Mouse (Mus musculus) embryonic facial prominence, embryonic 12.5 days (tissue): Measurements from ENCODE around the gene Nosip. TPM values are rescaled to one million over a fixed set of nuclear protein-coding genes. Genes with fewer than 3 reads are reported as not detected.
"Not testable (repeated sequence)": the region's sequence is repeated elsewhere in the genome, so short reads cannot be mapped to it uniquely, and the experiment has no call there.

Experiments
- ATAC-seq: fragments of 200-750 bp; cut with Nextera tagmentation; 2 replicates; pipeline ENCODE4 v1.8.0; 2017; ENCODE audit not compliant: insufficient number of reproducible peaks, insufficient read depth, low FRiP score, low TSS enrichment
- H3K27ac ChIP-seq: fragments of 300-500 bp; sonication (generic); 2 replicates; pipeline ENCODE4 v1.5.1; 2016; ENCODE audit warnings: mild to moderate bottlenecking
- H3K27me3 ChIP-seq: fragments of 300-500 bp; sonication (generic); 2 replicates; pipeline ENCODE4 v1.6.1; 2016; ENCODE audit warnings: mild to moderate bottlenecking, moderate library complexity
- H3K36me3 ChIP-seq: fragments of 300-500 bp; sonication (generic); 2 replicates; pipeline ENCODE4 v1.6.1; 2016; ENCODE audit warnings: mild to moderate bottlenecking
- H3K4me1 ChIP-seq: fragments of 300-500 bp; sonication (generic); 2 replicates; pipeline ENCODE4 v1.6.1; 2016
- H3K4me2 ChIP-seq: fragments of 300-500 bp; sonication (generic); replicated peaks from 2 replicates; pipeline ENCODE4 v1.6.1; 2016; ENCODE audit warnings: mild to moderate bottlenecking, moderate library complexity
- H3K4me3 ChIP-seq: fragments of 300-500 bp; sonication (generic); 2 replicates; pipeline ENCODE4 v1.5.1; 2016; ENCODE audit warnings: mild to moderate bottlenecking
- H3K9ac ChIP-seq: fragments of 300-500 bp; sonication (generic); 2 replicates; pipeline ENCODE4 v1.6.1; 2016; ENCODE audit warnings: mild to moderate bottlenecking, moderate library complexity
- H3K9me3 ChIP-seq: fragments of 300-500 bp; sonication (generic); 2 replicates; pipeline ENCODE4 v1.6.1; 2016; ENCODE audit warnings: mild to moderate bottlenecking, moderate library complexity
- WGBS: fragments of 180-500 bp; shearing (Covaris S2); methylation state at CpG from one replicate; pipeline ENCODE4 v1.1.7; 2016; 5-methylcytosine and 5-hydroxymethylcytosine counted together
- polyA plus RNA-seq: library from polyadenylated mRNA; unstranded; fragments of >200 nt; fragmentation: Nextera tagmentation; extraction: Ambion mirVana; gene quantifications from 2 replicates; pipeline ENCODE4 v1.2.1, GENCODE M21; 2016

Gene Nosip
- polyA plus RNA-seq, 1 experiment from 2014 or later: 63.0 TPM

DNA sequence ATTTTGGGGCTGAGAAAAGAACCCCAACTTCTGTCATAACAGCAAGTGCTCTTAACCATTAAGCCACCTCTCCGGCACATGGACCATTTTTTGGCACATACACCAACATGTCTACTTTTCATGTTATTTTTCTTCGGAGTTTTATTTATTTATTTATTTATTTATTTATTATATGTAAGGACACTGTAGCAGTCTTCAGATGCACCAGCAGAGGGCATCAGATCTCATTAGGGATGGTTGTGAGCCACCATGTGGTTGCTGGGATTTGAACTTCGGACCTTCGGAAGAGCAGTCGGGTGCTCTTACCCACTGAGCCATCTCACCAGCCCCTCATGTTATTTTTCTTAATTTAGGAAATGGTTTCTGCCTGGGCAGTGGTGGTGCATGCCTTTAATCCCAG is 38.5 kb upstream of the Nosip start:
- not testable (repeated sequence) for H3K27ac ChIP-seq, H3K9me3 ChIP-seq, ATAC-seq, H3K9ac ChIP-seq, H3K4me2 ChIP-seq, H3K4me1 ChIP-seq, H3K4me3 ChIP-seq, H3K27me3 ChIP-seq
- peaks cover 23% of the 10 kb centered on the region for H3K36me3 ChIP-seq
- WGBS: 84% methylated on average over 5 of the region's 5 CpGs

- Histone ChIP-seq H3K4me3 (no peak overlapping the region), H3K27ac (0 out of 2 replicates have a peak overlapping the region, but pooled peaks have one; percentile 61), H3K27me3 (peaks cover 2% of the 10 kb centered on the region; the same call in 1 of the 2 replicates), H3K4me2 (no peak overlapping the region), H3K9me3 (no peaks in the 10 kb centered on the region), H3K36me3 (peaks cover 31% of the 10 kb centered on the region), H3K9ac (no peak overlapping the region), H3K4me1 (no peaks in the 10 kb centered on the region)
- WGBS: 88% methylated on average over 15 of the region's 15 CpGs
- no peak for ATAC-seq
Observed at GRCm38 (mm10) chr7:45024281-45025248, 37.7 kb upstream of the Nosip start.

DNA sequence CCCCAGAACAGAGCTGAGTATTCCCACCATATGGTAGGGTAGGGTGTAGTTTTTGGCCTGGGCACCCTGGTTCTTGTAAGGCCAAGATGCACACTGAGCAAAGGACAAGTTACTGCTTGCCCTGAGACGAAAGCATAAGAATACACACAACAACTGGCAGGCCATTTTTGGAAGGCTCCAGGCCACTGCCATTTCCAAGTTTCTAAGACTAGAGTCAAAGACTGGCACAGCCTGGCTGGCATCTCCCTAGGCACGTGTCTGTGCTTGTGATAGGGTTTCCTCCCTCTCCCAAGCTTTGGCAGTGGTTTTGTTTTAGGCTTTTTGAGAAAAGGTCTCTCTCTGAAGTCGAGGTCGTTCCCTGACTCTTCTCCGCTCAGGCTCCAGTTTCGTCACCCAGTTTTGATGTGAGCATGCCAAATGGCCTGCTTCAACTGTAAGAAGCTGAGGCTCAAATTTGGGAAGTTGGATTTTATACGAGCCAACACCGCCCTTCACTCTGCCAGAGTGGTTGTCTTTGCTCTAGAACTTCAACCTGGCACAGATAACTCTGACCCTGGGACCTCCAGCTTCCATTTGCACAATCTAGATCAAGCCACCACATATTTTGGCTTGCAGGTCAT is 36.5 kb upstream of the Nosip start:
- Histone ChIP-seq H3K9me3 (no peaks in the 10 kb centered on the region), H3K27ac (peak overlapping the region; percentile 61; the same call in 1 of the 2 replicates), H3K9ac (no peak overlapping the region), H3K4me3 (no peak overlapping the region), H3K36me3 (peaks cover 43% of the 10 kb centered on the region), H3K4me1 (no peaks in the 10 kb centered on the region), H3K4me2 (no peak overlapping the region), H3K27me3 (no peaks in the 10 kb centered on the region; the same call in 1 of the 2 replicates)
- WGBS: 71% methylated on average over 8 of the region's 8 CpGs
- no peak for ATAC-seq

DNA sequence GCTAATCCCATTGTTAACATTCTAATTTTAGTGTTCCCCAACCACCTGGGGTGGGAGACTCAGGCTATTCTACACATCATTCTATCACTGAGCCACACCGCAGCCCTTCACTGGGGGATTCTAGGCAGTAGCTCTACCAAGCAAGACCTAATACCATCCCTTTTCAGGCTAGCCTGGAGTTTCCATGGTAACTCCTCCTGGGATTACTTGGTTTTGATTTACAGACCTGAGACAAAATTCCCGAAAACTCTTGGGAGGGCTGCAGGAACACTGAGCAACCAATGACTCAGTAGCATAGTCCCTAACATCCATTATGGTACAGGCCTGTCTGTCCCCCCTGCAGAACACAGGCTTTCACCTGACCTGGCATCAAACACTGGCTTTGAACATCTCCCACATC is 36.0 kb upstream of the Nosip start:
- WGBS: 44% methylated on average over 2 of the region's 2 CpGs
- no peak for ATAC-seq
- Histone ChIP-seq H3K4me3 (no peak overlapping the region), H3K9ac (no peak overlapping the region), H3K36me3 (peaks cover 48% of the 10 kb centered on the region), H3K4me1 (no peaks in the 10 kb centered on the region), H3K9me3 (no peaks in the 10 kb centered on the region), H3K27me3 (no peaks in the 10 kb centered on the region), H3K27ac (no peak overlapping the region), H3K4me2 (no peak overlapping the region)

DNA sequence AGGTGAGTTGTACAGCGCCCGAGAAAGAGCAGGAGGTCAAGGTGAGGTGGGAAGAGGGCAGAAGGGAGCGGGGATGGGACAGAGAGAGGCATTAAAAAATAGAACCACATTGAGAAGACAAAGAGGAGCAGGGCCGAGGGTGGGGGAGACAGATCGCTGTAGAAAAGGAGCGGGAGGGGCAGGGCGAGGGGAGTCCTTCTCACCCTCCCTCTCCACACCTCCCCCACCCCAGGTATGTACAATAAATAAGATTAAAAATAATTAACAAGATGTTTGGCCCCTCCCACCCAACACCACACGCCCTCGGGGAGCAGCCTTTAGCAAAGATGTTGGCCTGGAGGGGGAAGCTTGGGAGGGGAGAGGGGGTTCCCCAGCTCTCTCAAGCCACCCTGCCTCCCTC is 34.5 kb upstream of the Nosip start:
- Histone ChIP-seq H3K9ac (no peak overlapping the region), H3K27me3 (no peaks in the 10 kb centered on the region), H3K4me3 (no peak overlapping the region), H3K4me1 (no peaks in the 10 kb centered on the region), H3K27ac (no peak overlapping the region), H3K9me3 (no peaks in the 10 kb centered on the region), H3K4me2 (no peak overlapping the region), H3K36me3 (peaks cover 63% of the 10 kb centered on the region)
- 91% methylated on average over 9 of the region's 9 CpGs for WGBS
- no peak for ATAC-seq

DNA sequence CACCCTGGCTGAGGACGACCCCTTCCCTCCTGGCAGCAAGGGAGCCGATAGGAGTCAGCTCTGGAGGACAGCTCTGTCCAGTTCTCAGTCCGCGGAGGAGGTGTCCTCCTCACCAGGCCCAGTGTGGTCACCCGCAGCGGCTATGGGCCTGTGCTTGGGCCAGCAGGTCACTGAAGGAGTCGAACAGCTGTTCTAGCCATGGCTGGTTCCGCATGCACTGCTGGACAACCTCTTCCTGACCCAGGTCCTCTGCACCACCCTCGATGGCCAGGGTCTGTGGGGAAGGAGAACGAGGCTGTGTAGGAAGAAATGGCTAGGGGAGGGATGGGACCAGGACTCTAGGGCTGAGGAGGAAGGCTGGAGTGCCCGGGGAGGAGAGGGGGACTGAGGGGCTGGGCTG is 33.9 kb upstream of the Nosip start:
- no peak for ATAC-seq
- H3K36me3 ChIP-seq: peaks cover 69% of the 10 kb centered on the region
- H3K9me3 ChIP-seq: no peaks in the 10 kb centered on the region
- 90% methylated on average over 11 of the region's 11 CpGs for WGBS
- H3K27me3 ChIP-seq: no peaks in the 10 kb centered on the region
- 0 out of 2 replicates have a peak overlapping the region, but pooled peaks have one; percentile 9 for H3K27ac ChIP-seq
- H3K4me1 ChIP-seq: no peaks in the 10 kb centered on the region
- H3K4me3 ChIP-seq: no peak overlapping the region
- H3K4me2 ChIP-seq: no peak overlapping the region
- H3K9ac ChIP-seq: no peak overlapping the region

DNA sequence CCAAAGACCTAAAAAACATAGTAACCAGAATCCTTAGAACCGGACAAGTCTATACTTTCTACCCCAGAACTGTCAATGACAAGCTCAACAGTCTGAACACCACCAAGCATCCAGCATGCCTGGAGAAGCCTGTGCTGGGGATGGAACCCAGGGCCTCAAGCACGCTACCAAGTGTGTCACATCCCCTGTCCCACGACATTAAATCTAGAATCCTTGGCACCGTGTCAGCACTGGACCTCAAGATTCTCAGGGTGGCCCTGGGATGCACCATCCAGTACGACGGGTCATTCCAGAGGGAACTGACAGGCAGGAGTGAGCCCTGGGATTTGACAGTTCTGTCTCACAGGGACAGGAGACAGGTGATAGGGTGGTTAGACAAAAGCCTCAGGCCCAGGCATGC is 32.2 kb upstream of the Nosip start:
- Histone ChIP-seq H3K27me3 (no peaks in the 10 kb centered on the region), H3K27ac (no peak overlapping the region), H3K9me3 (no peaks in the 10 kb centered on the region), H3K4me3 (no peak overlapping the region), H3K9ac (no peak overlapping the region), H3K36me3 (peaks cover 86% of the 10 kb centered on the region), H3K4me2 (no peak overlapping the region), H3K4me1 (no peaks in the 10 kb centered on the region)
- ATAC-seq: no peak
- WGBS: 95% methylated on average over 6 of the region's 6 CpGs

GRCm38 (mm10) chr7:45030857-45031256 is 31.4 kb upstream of the Nosip start:
- 98% methylated on average over 8 of the region's 8 CpGs for WGBS
- no peaks in the 10 kb centered on the region for H3K4me1 ChIP-seq

GRCm38 (mm10) chr7:45033722-45034359 is 28.4 kb upstream of the Nosip start:
- H3K4me1 ChIP-seq: no peaks in the 10 kb centered on the region
- ATAC-seq: no peak
- no peaks in the 10 kb centered on the region for H3K27me3 ChIP-seq
- 92% methylated on average over 19 of the region's 19 CpGs for WGBS
- no peak overlapping the region for H3K4me2 ChIP-seq
- H3K9ac ChIP-seq: no peak overlapping the region
- H3K36me3 ChIP-seq: peaks cover 98% of the 10 kb centered on the region
- no peak overlapping the region for H3K27ac ChIP-seq
- no peaks in the 10 kb centered on the region for H3K9me3 ChIP-seq
- H3K4me3 ChIP-seq: no peak overlapping the region

More at GRCm38 (mm10) chr7:45030857-45031256, 31.4 kb upstream of the Nosip start:
- Histone ChIP-seq H3K4me3 (no peak overlapping the region), H3K36me3 (peaks cover 94% of the 10 kb centered on the region), H3K27ac (no peak overlapping the region), H3K9ac (no peak overlapping the region), H3K27me3 (no peaks in the 10 kb centered on the region), H3K9me3 (no peaks in the 10 kb centered on the region), H3K4me2 (no peak overlapping the region)
- ATAC-seq: no peak

DNA sequence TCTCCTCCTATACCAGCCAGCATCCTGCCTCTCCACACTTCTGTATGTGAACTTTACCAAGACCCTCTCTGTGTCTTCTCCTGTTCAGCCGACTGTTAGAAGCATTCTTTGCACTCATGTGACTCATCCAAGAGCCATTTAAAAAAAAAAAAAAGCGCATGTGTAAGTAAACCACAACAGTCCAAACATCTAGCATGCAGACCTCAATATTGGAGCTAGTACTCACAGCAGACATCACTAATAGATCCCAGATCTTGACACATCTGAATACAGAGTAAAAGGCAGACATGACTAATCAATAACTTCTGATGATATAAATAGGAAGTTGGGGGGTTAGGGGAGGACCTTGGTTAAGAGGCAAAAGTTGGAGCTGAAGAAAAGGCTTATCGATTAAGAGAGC is 26.6 kb upstream of the Nosip start:
- H3K36me3 ChIP-seq: peaks cover 98% of the 10 kb centered on the region
- no peaks in the 10 kb centered on the region for H3K9me3 ChIP-seq
- H3K4me1 ChIP-seq: no peaks in the 10 kb centered on the region
- whole genome bisulfite sequencing: 84% methylated on average over 3 of the region's 3 CpGs
- H3K9ac ChIP-seq: no peak overlapping the region
- no peak overlapping the region for H3K4me3 ChIP-seq
- no peak overlapping the region for H3K27ac ChIP-seq
- ATAC-seq: no peak
- H3K27me3 ChIP-seq: no peaks in the 10 kb centered on the region
- no peak overlapping the region for H3K4me2 ChIP-seq

DNA sequence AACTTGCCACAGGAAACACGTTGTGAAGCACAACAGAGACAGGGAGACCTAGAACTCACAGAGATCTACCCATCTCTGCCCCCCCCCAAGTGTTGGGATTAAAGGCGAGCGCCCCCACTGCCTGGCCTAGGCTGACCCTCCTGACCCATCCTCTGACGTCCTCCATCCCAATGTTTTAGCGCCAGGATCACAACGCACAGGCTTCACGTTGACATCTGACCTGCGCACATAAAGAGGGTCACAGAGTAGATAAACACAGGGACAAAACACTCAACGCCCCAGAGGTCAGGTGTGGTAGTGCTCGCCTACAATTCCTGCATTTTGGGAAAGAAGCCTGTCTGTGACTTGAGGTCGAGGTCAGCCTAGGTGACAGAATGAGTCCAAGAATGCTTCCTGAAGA is 25.5 kb upstream of the Nosip start:
- Histone ChIP-seq H3K27me3 (no peaks in the 10 kb centered on the region), H3K9me3 (no peaks in the 10 kb centered on the region), H3K4me1 (no peaks in the 10 kb centered on the region), H3K9ac (no peak overlapping the region), H3K4me2 (no peak overlapping the region), H3K36me3 (peaks cover 98% of the 10 kb centered on the region), H3K27ac (no peak overlapping the region), H3K4me3 (no peak overlapping the region)
- ATAC-seq: no peak
- WGBS: 91% methylated on average over 11 of the region's 11 CpGs
